In genomic region chr3:95240900-95241299, GRCm38 (mm10) we compare ENCODE assay signal across 11 mouse cellular contexts. TPM values are rescaled to one million over a fixed set of nuclear protein-coding genes. Genes with fewer than 3 reads are reported as not detected.
DNase-seq lines count a peak whose midpoint lies in the region; ATAC-seq and TF ChIP-seq lines count a peak whose summit lies in the region.
"Had no signal": no experiment of that assay in that cellular context is flagged by ENCODE, and none has a peak within 500 bp of the region (broad histone marks: within the 10 kb centered on the region; RNA-seq: fewer than 3 reads in every experiment).

No protein-coding gene starts in this region.

- H3K36me3 ChIP-seq in heart, embryonic 11.5 days (ENCODE audit: control insufficient read depth, insufficient read depth, low read length): peaks cover 7% of the 10 kb centered on the region; the same call in 1 of the 2 replicates
- H3K36me3 ChIP-seq in lung, embryonic 14.5 days (ENCODE audit: insufficient read depth): peaks cover 27% of the 10 kb centered on the region
- H3K36me3 ChIP-seq in embryonic facial prominence, embryonic 12.5 days: peaks cover 23% of the 10 kb centered on the region
- peaks cover 25% of the 10 kb centered on the region for H3K36me3 ChIP-seq in liver, embryonic 15.5 days (replicated peaks)

- no peaks in the 10 kb centered on the region for H3K4me1 ChIP-seq in heart, embryonic 11.5 days (ENCODE audit: control insufficient read depth, insufficient read depth, low read length)
- no peaks in the 10 kb centered on the region for H3K4me1 ChIP-seq in lung, embryonic 14.5 days (ENCODE audit: insufficient read depth)
- no peaks in the 10 kb centered on the region; the same call in 1 of the 2 replicates for H3K4me1 ChIP-seq in lung, adult 2 months (ENCODE audit: control insufficient read depth, insufficient read depth, low read length)
- no peaks in the 10 kb centered on the region; the same call in 1 of the 2 replicates for H3K4me1 ChIP-seq in embryonic facial prominence, embryonic 12.5 days
- H3K4me1 ChIP-seq in liver, embryonic 15.5 days (replicated peaks): peaks cover 4% of the 10 kb centered on the region; the same call in 1 of the 2 replicates

- H3K27me3 ChIP-seq in heart, embryonic 11.5 days (ENCODE audit: control insufficient read depth, insufficient read depth, low read length): no peaks in the 10 kb centered on the region
- no peaks in the 10 kb centered on the region for H3K27me3 ChIP-seq in lung, embryonic 14.5 days (ENCODE audit: insufficient read depth, low read length)
- H3K27me3 ChIP-seq in embryonic facial prominence, embryonic 12.5 days: no peaks in the 10 kb centered on the region
- no peaks in the 10 kb centered on the region for H3K27me3 ChIP-seq in liver, embryonic 15.5 days

- peak overlapping the region; percentile 58 for H3K4me2 ChIP-seq in heart, embryonic 11.5 days
- peak overlapping the region; percentile 39 for H3K4me2 ChIP-seq in lung, embryonic 14.5 days
- H3K4me2 ChIP-seq in embryonic facial prominence, embryonic 12.5 days (replicated peaks): peak overlapping the region; percentile 17
- peak overlapping the region; percentile 20; the same call in 1 of the 2 replicates for H3K4me2 ChIP-seq in liver, embryonic 15.5 days

- ATAC-seq in heart, embryonic 11.5 days (replicated peaks; ENCODE audit: insufficient number of reproducible peaks, low FRiP score, low TSS enrichment): no peak
- peak; percentile 38; the same call in 1 of the 2 replicates for ATAC-seq in lung, embryonic 14.5 days (ENCODE audit: insufficient read depth)
- ATAC-seq in embryonic facial prominence, embryonic 12.5 days (ENCODE audit: insufficient number of reproducible peaks, insufficient read depth, low FRiP score, low TSS enrichment): no peak
- no peak for ATAC-seq in liver, embryonic 15.5 days (ENCODE audit: insufficient read depth)

- H3K4me3 ChIP-seq in heart, embryonic 11.5 days (ENCODE audit: low read depth, low read length): 0 out of 2 replicates have a peak overlapping the region, but pooled peaks have one; percentile 0
- H3K4me3 ChIP-seq in lung, embryonic 14.5 days (ENCODE audit: low read depth, low read length): 0 out of 2 replicates have a peak overlapping the region, but pooled peaks have one; percentile 6
- no peak overlapping the region for H3K4me3 ChIP-seq in lung, adult 2 months (replicated peaks; ENCODE audit: extremely low read depth, low read depth, low read length)
- no peak overlapping the region for H3K4me3 ChIP-seq in embryonic facial prominence, embryonic 12.5 days
- no peak overlapping the region for H3K4me3 ChIP-seq in liver, embryonic 15.5 days (replicated peaks)
- H3K4me3 ChIP-seq in layer of hippocampus, adult 2 months: no peak overlapping the region

- TF ChIP-seq CTCF in lung, embryonic 14.5 days (IDR thresholded peaks at IDR 0.05; ENCODE audit: low read depth): no peak
- TF ChIP-seq CTCF in lung, adult 2 months (IDR thresholded peaks at IDR 0.05; ENCODE audit: insufficient read depth, low read length): no peak
- no peak for TF ChIP-seq CTCF in layer of hippocampus, adult 2 months (conservative IDR thresholded peaks at IDR 0.05)

- DNase-seq in heart, postnatal 4 days: no peak
- no peak for DNase-seq in lung, embryonic 14.5 days
- DNase-seq in lung, adult 2 months: no peak
- DNase-seq in layer of hippocampus, adult 2 months (ENCODE audit: low spot score in 2 of 2): no peak
- no peak for DNase-seq in cerebellum, adult 11-12 months
- DNase-seq: gastrocnemius, postnatal 36 days; thymus, postnatal 14 days had no signal

- WGBS in heart, embryonic 11.5 days (ENCODE audit: insufficient replicate concordance): 23% methylated on average over 17 of the region's 17 CpGs
- 20% methylated on average over 17 of the region's 17 CpGs for WGBS in lung, embryonic 14.5 days
- WGBS in lung, adult 2 months: 41% methylated on average over 17 of the region's 17 CpGs
- WGBS in embryonic facial prominence, embryonic 12.5 days: 21% methylated on average over 17 of the region's 17 CpGs
- WGBS in liver, embryonic 15.5 days (ENCODE audit: insufficient replicate concordance): 44% methylated on average over 17 of the region's 17 CpGs

- H3K27ac ChIP-seq in heart, embryonic 11.5 days (ENCODE audit: low read depth, low read length): no peak overlapping the region
- H3K27ac ChIP-seq in lung, embryonic 14.5 days (ENCODE audit: low read depth): no peak overlapping the region
- no peak overlapping the region for H3K27ac ChIP-seq in embryonic facial prominence, embryonic 12.5 days
- no peak overlapping the region for H3K27ac ChIP-seq in liver, embryonic 15.5 days (replicated peaks)
- H3K27ac ChIP-seq in layer of hippocampus, adult 2 months: no peak overlapping the region

- TF ChIP-seq POLR2A in lung, adult 2 months (IDR thresholded peaks at IDR 0.05; ENCODE audit: borderline replicate concordance, extremely low read depth, low read depth, low read length): no peak

- peak overlapping the region; percentile 66; the same call in 1 of the 2 replicates for H3K9ac ChIP-seq in heart, embryonic 11.5 days (ENCODE audit: low read depth, low read length)
- no peak overlapping the region for H3K9ac ChIP-seq in lung, embryonic 14.5 days
- peak overlapping the region; percentile 0; the same call in 1 of the 2 replicates for H3K9ac ChIP-seq in embryonic facial prominence, embryonic 12.5 days
- no peak overlapping the region for H3K9ac ChIP-seq in liver, embryonic 15.5 days

- no peaks in the 10 kb centered on the region for H3K9me3 ChIP-seq in heart, embryonic 11.5 days (replicated peaks; ENCODE audit: control insufficient read depth, low read length)
- no peaks in the 10 kb centered on the region for H3K9me3 ChIP-seq in lung, embryonic 14.5 days (ENCODE audit: low read depth, low read length)
- H3K9me3 ChIP-seq in embryonic facial prominence, embryonic 12.5 days: no peaks in the 10 kb centered on the region
- no peaks in the 10 kb centered on the region for H3K9me3 ChIP-seq in liver, embryonic 15.5 days (replicated peaks)

RNA-seq across cellular contexts. Expression of gene Gm128, which starts 0.5 kb away (rescaled TPM):
- polyA plus RNA-seq in heart, embryonic 11.5 days (2014; fragmentation: Nextera tagmentation; extraction: Ambion mirVana): 0.30 and 0.62 TPM in 2 replicates
- total RNA-seq in heart, postnatal 4 days (2021): under 1 TPM in 1 of 2 experiments, not detected in 1; 0.14 TPM
- 0.39 and 0.67 TPM in 2 replicates for polyA plus RNA-seq in lung, embryonic 14.5 days (2014; fragmentation: Nextera tagmentation; extraction: Ambion mirVana)
- polyA plus RNA-seq in lung, adult 2 months (2012; rRNA removed): 0.98 and 1.1 TPM in 2 replicates
- polyA plus RNA-seq in embryonic facial prominence, embryonic 12.5 days (2016; fragmentation: Nextera tagmentation; extraction: Ambion mirVana): 0.49 and 0.70 TPM in 2 replicates
- 0.07 and 0.12 TPM in 2 replicates for polyA plus RNA-seq in liver, embryonic 15.5 days (2015; fragmentation: Nextera tagmentation; extraction: Ambion mirVana)
- under 1 TPM; 0.25 to 0.54 TPM for total RNA-seq in layer of hippocampus, adult 2 months (2021)
- total RNA-seq: gastrocnemius, postnatal 36 days had no signal

RNA-seq across cellular contexts. Expression of gene Mllt11, which starts 8.9 kb away (rescaled TPM):
- 16.4 and 21.0 TPM in 2 replicates for polyA plus RNA-seq in heart, embryonic 11.5 days (2014; fragmentation: Nextera tagmentation; extraction: Ambion mirVana)
- 1 to 10 TPM; 7.4 to 8.1 TPM for total RNA-seq in heart, postnatal 4 days (2021)
- 15.1 and 16.1 TPM in 2 replicates for polyA plus RNA-seq in lung, embryonic 14.5 days (2014; fragmentation: Nextera tagmentation; extraction: Ambion mirVana)
- 6.5 and 12.3 TPM in 2 replicates for polyA plus RNA-seq in lung, adult 2 months (2012; rRNA removed)
- 24.9 and 32.9 TPM in 2 replicates for polyA plus RNA-seq in embryonic facial prominence, embryonic 12.5 days (2016; fragmentation: Nextera tagmentation; extraction: Ambion mirVana)
- 2.2 and 2.7 TPM in 2 replicates for polyA plus RNA-seq in liver, embryonic 15.5 days (2015; fragmentation: Nextera tagmentation; extraction: Ambion mirVana)
- 100 to 1,000 TPM; 287 to 294 TPM for total RNA-seq in layer of hippocampus, adult 2 months (2021)

RNA-seq across cellular contexts. Expression of gene Bnipl, which starts 10.1 kb away (rescaled TPM):
- not detected in 2 replicates for polyA plus RNA-seq in heart, embryonic 11.5 days (2014; fragmentation: Nextera tagmentation; extraction: Ambion mirVana)
- total RNA-seq in heart, postnatal 4 days (2021): not detected
- polyA plus RNA-seq in lung, embryonic 14.5 days (2014; fragmentation: Nextera tagmentation; extraction: Ambion mirVana): 5.0 and 6.1 TPM in 2 replicates
- polyA plus RNA-seq in lung, adult 2 months (2012; rRNA removed): 4.2 and 13.3 TPM in 2 replicates
- polyA plus RNA-seq in embryonic facial prominence, embryonic 12.5 days (2016; fragmentation: Nextera tagmentation; extraction: Ambion mirVana): 1.8 and 2.5 TPM in 2 replicates
- polyA plus RNA-seq in liver, embryonic 15.5 days (2015; fragmentation: Nextera tagmentation; extraction: Ambion mirVana): not detected in 2 replicates
- total RNA-seq in layer of hippocampus, adult 2 months (2021): under 1 TPM; 0.37 to 0.69 TPM
- total RNA-seq: gastrocnemius, postnatal 36 days; midbrain, postnatal 0 days had no signal
- polyA plus RNA-seq: midbrain, postnatal 0 days had no signal

RNA-seq across cellular contexts. Expression of gene Cdc42se1, which starts 12.4 kb away (rescaled TPM):
- 62.3 and 68.9 TPM in 2 replicates for polyA plus RNA-seq in heart, embryonic 11.5 days (2014; fragmentation: Nextera tagmentation; extraction: Ambion mirVana)
- total RNA-seq in heart, postnatal 4 days (2021): 10 to 100 TPM; 45.2 to 45.9 TPM
- 127 and 131 TPM in 2 replicates for polyA plus RNA-seq in lung, embryonic 14.5 days (2014; fragmentation: Nextera tagmentation; extraction: Ambion mirVana)
- 54.0 and 71.7 TPM in 2 replicates for polyA plus RNA-seq in lung, adult 2 months (2012; rRNA removed)
- polyA plus RNA-seq in embryonic facial prominence, embryonic 12.5 days (2016; fragmentation: Nextera tagmentation; extraction: Ambion mirVana): 82.3 and 86.8 TPM in 2 replicates
- 36.7 and 42.6 TPM in 2 replicates for polyA plus RNA-seq in liver, embryonic 15.5 days (2015; fragmentation: Nextera tagmentation; extraction: Ambion mirVana)
- total RNA-seq in layer of hippocampus, adult 2 months (2021): 10 to 100 TPM; 67.5 to 77.5 TPM

RNA-seq across cellular contexts. Expression of gene Gabpb2, which starts 23.2 kb away (rescaled TPM):
- polyA plus RNA-seq in heart, embryonic 11.5 days (2014; fragmentation: Nextera tagmentation; extraction: Ambion mirVana): 5.4 and 7.2 TPM in 2 replicates
- total RNA-seq in heart, postnatal 4 days (2021): 10 to 100 TPM; 16.1 to 16.2 TPM
- 13.4 and 14.4 TPM in 2 replicates for polyA plus RNA-seq in lung, embryonic 14.5 days (2014; fragmentation: Nextera tagmentation; extraction: Ambion mirVana)
- 9.7 and 17.3 TPM in 2 replicates for polyA plus RNA-seq in lung, adult 2 months (2012; rRNA removed)
- 14.7 and 15.3 TPM in 2 replicates for polyA plus RNA-seq in embryonic facial prominence, embryonic 12.5 days (2016; fragmentation: Nextera tagmentation; extraction: Ambion mirVana)
- 6.2 and 7.1 TPM in 2 replicates for polyA plus RNA-seq in liver, embryonic 15.5 days (2015; fragmentation: Nextera tagmentation; extraction: Ambion mirVana)
- total RNA-seq in layer of hippocampus, adult 2 months (2021): 10 to 100 TPM; 15.4 to 20.0 TPM

Comparison
In these comparisons a context has a peak if more than half of its experiments do, and no peak if none do; other contexts are left out.
1. H3K4me3 ChIP-seq: peak in heart, embryonic 11.5 days (single experiment) and lung, embryonic 14.5 days (single experiment); none in lung, adult 2 months (single experiment), embryonic facial prominence, embryonic 12.5 days (single experiment), liver, embryonic 15.5 days (single experiment) and layer of hippocampus, adult 2 months (single experiment).
2. H3K9ac ChIP-seq: peak in heart, embryonic 11.5 days (single experiment) and embryonic facial prominence, embryonic 12.5 days (single experiment); none in lung, embryonic 14.5 days (single experiment) and liver, embryonic 15.5 days (single experiment).
3. Peak in every context shown above with its lines, with median percentiles within 50 percentile points of each other: H3K4me2 ChIP-seq.